8 mouse cellular contexts compared by ENCODE assay signal in the genomic region with DNA sequence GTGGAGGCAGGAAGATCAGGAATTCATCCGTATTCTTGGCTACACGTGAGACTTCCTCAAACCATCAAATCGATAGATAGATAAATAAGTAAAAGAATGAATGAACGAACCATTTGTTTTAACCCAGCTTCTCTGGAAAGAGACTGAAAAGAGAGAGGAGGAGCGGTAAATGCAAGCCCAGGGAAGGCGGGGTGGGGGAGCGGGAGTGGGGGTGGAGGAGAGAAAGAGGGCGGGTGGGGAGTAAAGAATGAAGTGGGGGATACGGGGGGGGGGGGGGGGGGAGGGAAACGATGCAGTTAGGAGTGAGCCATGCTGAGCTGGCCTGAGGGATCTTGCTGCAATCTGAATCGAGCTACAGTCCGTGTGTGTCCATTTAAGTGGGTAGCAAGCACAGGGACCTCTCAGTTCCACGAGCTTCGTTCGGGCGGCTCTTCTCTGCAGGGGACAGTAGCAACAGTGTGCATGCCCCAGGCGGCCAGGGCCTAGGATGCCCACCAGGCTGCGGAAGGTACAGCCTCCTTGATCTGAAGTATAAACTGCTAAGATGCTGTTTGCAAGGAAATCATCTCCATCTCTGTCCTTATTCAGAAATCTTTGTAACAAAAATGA. TPM values are rescaled to one million over a fixed set of nuclear protein-coding genes. Genes with fewer than 3 reads are reported as not detected.
A peak's percentile ranks its signal among the peaks of the same experiment; 100 is the strongest.
DNase-seq lines count a peak whose midpoint lies in the region; ATAC-seq lines count a peak whose summit lies in the region.

No protein-coding gene starts in this region.

- H3K4me2 ChIP-seq in heart, embryonic 14.5 days (ENCODE audit: low read length), result peak overlapping the region; percentile 56
- peak overlapping the region; percentile 37 for H3K4me2 ChIP-seq in hindbrain, embryonic 11.5 days (replicated peaks; ENCODE audit: low read depth, low read length)
- peak overlapping the region; percentile 50 for H3K4me2 ChIP-seq in midbrain, embryonic 13.5 days (replicated peaks)

- no peaks in the 10 kb centered on the region for H3K27me3 ChIP-seq in heart, embryonic 14.5 days (ENCODE audit: control insufficient read depth, insufficient read depth, low read length)
- H3K27me3 ChIP-seq in hindbrain, embryonic 11.5 days (ENCODE audit: control insufficient read depth, insufficient read depth, low read length), result no peaks in the 10 kb centered on the region
- peaks cover 7% of the 10 kb centered on the region for H3K27me3 ChIP-seq in midbrain, embryonic 13.5 days

- ATAC-seq in heart, embryonic 14.5 days (ENCODE audit: insufficient number of reproducible peaks, insufficient read depth, low FRiP score, low read depth), result no peak
- ATAC-seq in hindbrain, embryonic 11.5 days (ENCODE audit: low FRiP score), result peak; percentile 38; the same call in 1 of the 2 replicates
- ATAC-seq in midbrain, embryonic 13.5 days, result peak; percentile 76

- no peak overlapping the region; the same call in 1 of the 2 replicates for H3K9ac ChIP-seq in heart, embryonic 14.5 days (ENCODE audit: low read length)
- H3K9ac ChIP-seq in hindbrain, embryonic 11.5 days (ENCODE audit: low read depth, low read length), result peak overlapping the region; percentile 31; the same call in 1 of the 2 replicates
- H3K9ac ChIP-seq in midbrain, embryonic 13.5 days (replicated peaks), result peak overlapping the region; percentile 55

- H3K4me3 ChIP-seq in heart, embryonic 14.5 days (ENCODE audit: control insufficient read depth in 1 of 2, insufficient read depth in 1 of 2, low read depth in 1 of 2, low read length in 2 of 2), result peak overlapping the region in 1 of 2 experiments; percentile 11; a peak in 2 of 4 replicates
- H3K4me3 ChIP-seq in hindbrain, embryonic 11.5 days (ENCODE audit: low read depth, low read length), result 0 out of 2 replicates have a peak overlapping the region, but pooled peaks have one; percentile 6
- peak overlapping the region; percentile 26 for H3K4me3 ChIP-seq in midbrain, embryonic 13.5 days (replicated peaks)

- WGBS in heart, embryonic 14.5 days, result 6% methylated on average over 16 of the region's 18 CpGs
- WGBS in hindbrain, embryonic 11.5 days, result 4% methylated on average over 14 of the region's 18 CpGs
- 4% methylated on average over 15 of the region's 18 CpGs for WGBS in midbrain, embryonic 13.5 days

- H3K9me3 ChIP-seq in heart, embryonic 14.5 days (ENCODE audit: control insufficient read depth, low read length), result no peaks in the 10 kb centered on the region
- no peaks in the 10 kb centered on the region for H3K9me3 ChIP-seq in hindbrain, embryonic 11.5 days (ENCODE audit: control insufficient read depth, low read length)
- no peaks in the 10 kb centered on the region for H3K9me3 ChIP-seq in midbrain, embryonic 13.5 days

- no peak for DNase-seq in heart, adult 9 months (ENCODE audit: low spot score in 2 of 2)
- peak; percentile 27 to 41 for DNase-seq in cerebellum, postnatal 36 days
- peak; percentile 42 for DNase-seq in hindbrain, embryonic 11.5 days (ENCODE audit: low spot score)
- DNase-seq in T-cell, adult 2 months (ENCODE audit: low spot score), result no peak
- no peak for DNase-seq in spleen, postnatal 14 days (ENCODE audit: low spot score in 2 of 2)
- no peak for DNase-seq in spleen, adult 12 weeks (ENCODE audit: low spot score)

- peaks cover 0 to 4% of the 10 kb centered on the region in 2 experiments; a peak in 1 of 4 replicates for H3K4me1 ChIP-seq in heart, embryonic 14.5 days (ENCODE audit: control insufficient read depth in 2 of 2, insufficient read depth in 2 of 2, low read length in 2 of 2)
- H3K4me1 ChIP-seq in hindbrain, embryonic 11.5 days (replicated peaks; ENCODE audit: control insufficient read depth, insufficient read depth, low read length), result peaks cover 5% of the 10 kb centered on the region
- H3K4me1 ChIP-seq in midbrain, embryonic 13.5 days (replicated peaks), result peaks cover 21% of the 10 kb centered on the region

- H3K27ac ChIP-seq in heart, embryonic 14.5 days (replicated peaks in 1 of 2; ENCODE audit: control insufficient read depth in 1 of 2, insufficient read depth in 1 of 2, low read depth in 2 of 2, low read length in 2 of 2), result no peak overlapping the region
- H3K27ac ChIP-seq in hindbrain, embryonic 11.5 days (ENCODE audit: low read depth, low read length), result no peak overlapping the region
- H3K27ac ChIP-seq in midbrain, embryonic 13.5 days, result no peak overlapping the region

- no peaks in the 10 kb centered on the region for H3K36me3 ChIP-seq in heart, embryonic 14.5 days (ENCODE audit: control insufficient read depth, insufficient read depth, low read length)
- no peaks in the 10 kb centered on the region for H3K36me3 ChIP-seq in hindbrain, embryonic 11.5 days (ENCODE audit: control insufficient read depth, insufficient read depth, low read length)
- H3K36me3 ChIP-seq in midbrain, embryonic 13.5 days, result no peaks in the 10 kb centered on the region

RNA-seq across cellular contexts. Expression of a gene that starts 3.3 kb away (rescaled TPM):
- not detected in 2 replicates for polyA plus RNA-seq in heart, embryonic 14.5 days (2014; fragmentation: Nextera tagmentation; extraction: Ambion mirVana)
- 1.1 and 1.8 TPM in 2 replicates for polyA plus RNA-seq in hindbrain, embryonic 11.5 days (2014; fragmentation: Nextera tagmentation; extraction: Ambion mirVana)
- 0.57 and 1.1 TPM in 2 replicates for polyA plus RNA-seq in midbrain, embryonic 13.5 days (2015; fragmentation: Nextera tagmentation; extraction: Ambion mirVana)

RNA-seq across cellular contexts. Expression of a gene that starts 16.4 kb away (rescaled TPM):
- polyA plus RNA-seq in heart, embryonic 14.5 days (2014; fragmentation: Nextera tagmentation; extraction: Ambion mirVana), result 6.7 and 8.6 TPM in 2 replicates
- polyA plus RNA-seq in hindbrain, embryonic 11.5 days (2014; fragmentation: Nextera tagmentation; extraction: Ambion mirVana), result 15.9 and 16.1 TPM in 2 replicates
- polyA plus RNA-seq in midbrain, embryonic 13.5 days (2015; fragmentation: Nextera tagmentation; extraction: Ambion mirVana), result 18.4 and 19.6 TPM in 2 replicates

Comparison
In these comparisons a context has a peak if more than half of its experiments do, and no peak if none do; other contexts are left out.
1. DNase-seq: peak in cerebellum, postnatal 36 days (2 of 2) and hindbrain, embryonic 11.5 days (single experiment); none in heart, adult 9 months (0 of 2), T-cell, adult 2 months (single experiment), spleen, postnatal 14 days (0 of 2) and spleen, adult 12 weeks (single experiment).
2. Peak in every context shown above with its lines, with median percentiles within 50 percentile points of each other: H3K4me2 ChIP-seq.